Mouse (Mus musculus): ENCODE results near the gene Mpdu1.
A peak's percentile ranks its signal among the peaks of the same experiment; 100 is the strongest.
"Not testable (repeated sequence)": the region's sequence is repeated elsewhere in the genome, so short reads cannot be mapped to it uniquely, and the experiment has no call there.

The Mpdu1 gene

GRCm38 (mm10) chr11:69662213-69662966 is at the start of gene Mpdu1:
Mpdu1 (minus strand) TSS chr11:69662642.
- DNase-seq (ENCODE audit: low spot score in 2 of 2) = peak; percentile 92 to 93

DNA sequence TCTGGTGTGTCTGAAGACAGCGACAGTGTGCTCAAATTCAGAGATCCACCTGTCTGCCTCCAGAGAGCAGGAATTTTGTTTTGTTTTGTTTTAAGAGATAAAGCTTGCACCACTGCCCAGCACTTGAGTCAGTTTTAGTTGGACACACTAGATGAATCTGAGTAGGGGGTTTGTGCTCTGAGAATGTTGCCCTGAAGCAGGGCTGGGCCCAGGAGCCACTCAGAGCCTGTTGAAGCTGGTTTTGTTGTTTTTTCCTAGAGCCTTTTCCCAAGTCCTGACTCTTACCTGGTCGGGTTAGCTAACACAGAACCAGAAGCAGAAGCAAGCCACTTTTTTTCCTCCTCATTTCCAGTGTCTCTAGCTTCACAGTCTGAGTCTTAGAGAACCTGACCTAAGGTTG is 48.6 kb upstream of the Mpdu1 start:
- DNase-seq (ENCODE audit: low spot score in 2 of 2) = no peak

- no peak for DNase-seq (ENCODE audit: low spot score in 2 of 2)
Measured at GRCm38 (mm10) chr11:69710470-69710869, 48.0 kb upstream of the Mpdu1 start.

GRCm38 (mm10) chr11:69709554-69710446 is 47.4 kb upstream of the Mpdu1 start:
- DNase-seq (ENCODE audit: low spot score in 2 of 2) = no peak

DNA sequence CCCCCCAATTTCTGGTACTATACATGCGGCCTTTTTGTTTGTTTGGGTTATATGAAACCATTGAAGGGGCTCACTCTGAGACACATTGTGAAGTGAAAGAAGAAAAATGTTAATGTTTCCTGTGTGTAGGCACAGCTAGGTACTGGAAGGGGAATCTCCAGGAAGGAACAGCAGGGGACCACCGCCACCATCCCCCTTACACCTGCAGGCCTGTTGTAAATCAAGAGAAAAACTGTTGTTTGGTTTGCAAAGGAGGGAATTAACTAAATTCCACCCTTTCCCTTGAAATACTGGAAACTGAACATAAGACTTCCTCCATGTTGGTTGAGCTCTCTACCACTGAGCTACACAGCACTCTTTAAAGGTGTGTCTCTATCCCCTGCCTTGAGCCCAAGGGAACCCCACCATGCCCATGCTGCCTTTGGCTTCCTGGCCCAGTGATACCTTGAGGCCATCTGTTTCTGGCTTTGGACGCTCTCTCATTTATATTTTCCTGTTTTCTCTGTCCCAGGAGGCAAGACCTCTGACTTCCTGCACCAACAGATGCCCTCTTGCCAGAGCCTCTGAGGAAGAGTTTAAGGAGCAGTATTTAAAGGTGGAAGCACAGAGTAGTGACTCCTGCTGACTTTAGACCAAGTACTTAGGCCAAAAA is 46.3 kb upstream of the Mpdu1 start:
- no peak for DNase-seq (ENCODE audit: low spot score in 2 of 2)

DNA sequence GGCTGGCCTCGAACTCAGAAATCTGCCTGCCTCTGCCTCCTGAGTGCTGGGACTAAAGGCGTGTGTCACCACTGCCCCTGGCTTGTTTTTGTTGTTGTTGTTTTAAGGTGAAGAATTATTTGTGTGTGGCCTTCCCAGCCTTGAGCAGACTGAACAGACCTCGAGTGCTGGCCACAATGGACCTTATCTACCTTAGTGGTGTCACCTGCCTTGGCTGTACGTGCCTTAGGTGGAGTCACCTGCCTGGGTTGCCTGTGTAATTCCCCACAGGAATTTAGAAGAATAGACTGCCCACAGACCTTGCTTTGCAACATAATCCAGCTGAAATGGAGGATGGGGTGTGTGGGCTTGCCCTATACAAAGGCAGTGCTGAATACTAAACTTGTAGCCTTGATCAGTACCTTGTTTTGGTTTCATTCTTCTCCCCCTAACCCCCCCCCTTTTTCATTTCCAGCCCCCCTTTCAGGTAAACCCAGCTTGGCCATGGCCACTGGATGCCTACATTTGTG is 45.5 kb upstream of the Mpdu1 start:
- no peak for DNase-seq (ENCODE audit: low spot score in 2 of 2)

GRCm38 (mm10) chr11:69707480-69707847 is 45.0 kb upstream of the Mpdu1 start:
- no peak for DNase-seq (ENCODE audit: low spot score in 2 of 2)

DNA sequence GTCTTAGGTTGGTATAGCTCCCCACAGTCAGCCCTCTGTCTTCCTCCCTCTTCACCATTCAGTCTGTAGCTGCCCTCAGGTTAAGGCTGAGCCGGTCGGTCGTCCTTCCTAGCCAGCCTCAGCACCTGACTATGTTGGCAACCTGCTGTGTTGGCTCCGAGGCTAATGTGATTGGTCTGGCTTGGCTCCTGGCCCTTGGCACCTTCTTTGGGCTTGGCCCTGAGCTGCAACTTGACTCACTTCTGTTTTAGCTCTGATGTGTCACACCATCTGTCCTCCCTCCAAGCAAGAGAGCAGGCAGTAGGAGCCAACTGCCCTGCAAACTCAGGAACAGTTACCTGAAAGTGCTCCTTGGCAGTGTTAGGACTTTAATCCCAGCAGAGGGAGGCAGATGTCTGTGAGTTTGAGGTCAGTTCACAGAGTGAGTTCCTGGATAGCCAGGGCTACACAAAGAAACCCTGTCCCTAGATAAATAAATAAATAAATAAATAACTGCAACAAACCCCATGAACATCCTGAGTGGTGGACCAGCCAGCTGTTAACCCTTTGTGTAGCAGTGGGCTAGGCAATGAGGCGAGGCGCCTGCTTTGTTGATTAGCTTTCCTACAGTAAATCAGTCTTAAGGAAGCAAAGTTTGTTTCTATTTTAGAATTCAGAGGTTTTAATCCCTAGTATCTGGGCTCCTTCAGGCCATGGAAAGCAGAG is 44.5 kb upstream of the Mpdu1 start:
- DNase-seq (ENCODE audit: low spot score in 2 of 2) = peak; percentile 24 to 42

GRCm38 (mm10) chr11:69704613-69705010 is 42.2 kb upstream of the Mpdu1 start:
- DNase-seq (ENCODE audit: low spot score in 2 of 2) = no peak

DNA sequence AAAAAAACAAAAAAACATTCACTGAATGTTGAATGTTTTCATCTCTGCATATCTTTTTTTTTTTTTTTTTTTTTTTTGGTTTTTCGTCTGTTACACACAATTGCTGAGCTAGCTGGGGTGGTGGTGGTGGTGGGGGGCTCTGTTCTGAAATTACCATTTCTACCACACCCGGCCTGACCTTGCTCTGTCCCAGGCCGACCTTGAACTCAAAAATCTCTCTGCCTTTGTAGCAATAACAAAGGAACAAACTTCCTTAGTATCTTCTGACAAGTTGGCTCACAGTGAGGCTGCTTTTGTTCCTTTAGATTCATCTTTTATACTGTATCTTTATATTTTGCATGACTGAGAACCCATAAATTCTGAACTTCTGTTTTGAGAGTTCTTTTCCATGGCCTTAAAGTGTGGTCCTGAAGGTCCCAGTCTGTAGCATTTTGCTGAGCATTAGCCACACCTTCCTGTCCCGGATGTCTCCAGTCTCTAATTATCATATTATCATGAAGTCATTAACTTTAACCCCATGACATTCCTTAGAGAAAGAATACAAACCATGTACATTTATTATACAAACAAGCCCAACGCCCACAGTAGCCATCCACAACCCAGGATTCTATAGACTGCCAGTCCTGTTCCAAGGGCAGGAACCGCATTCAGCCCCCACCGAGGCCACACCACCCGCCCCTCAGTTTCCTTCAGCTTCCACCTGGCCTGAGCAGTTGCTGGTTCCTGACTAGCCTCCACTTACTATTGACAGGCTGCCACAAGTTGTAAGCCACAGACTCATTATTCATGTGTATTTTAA is 41.6 kb upstream of the Mpdu1 start:
- no peak for DNase-seq (ENCODE audit: low spot score in 2 of 2)

GRCm38 (mm10) chr11:69703381-69703780 is 40.9 kb upstream of the Mpdu1 start:
- DNase-seq (ENCODE audit: low spot score in 2 of 2) = not testable (repeated sequence)

- DNase-seq (ENCODE audit: low spot score in 2 of 2) = not testable (repeated sequence)
Measured at GRCm38 (mm10) chr11:69702886-69703285, 40.4 kb upstream of the Mpdu1 start.

GRCm38 (mm10) chr11:69699595-69699994 is 37.2 kb upstream of the Mpdu1 start:
- DNase-seq (ENCODE audit: low spot score in 2 of 2) = no peak

GRCm38 (mm10) chr11:69698574-69698973 is 36.1 kb upstream of the Mpdu1 start:
- no peak for DNase-seq (ENCODE audit: low spot score in 2 of 2)

DNA sequence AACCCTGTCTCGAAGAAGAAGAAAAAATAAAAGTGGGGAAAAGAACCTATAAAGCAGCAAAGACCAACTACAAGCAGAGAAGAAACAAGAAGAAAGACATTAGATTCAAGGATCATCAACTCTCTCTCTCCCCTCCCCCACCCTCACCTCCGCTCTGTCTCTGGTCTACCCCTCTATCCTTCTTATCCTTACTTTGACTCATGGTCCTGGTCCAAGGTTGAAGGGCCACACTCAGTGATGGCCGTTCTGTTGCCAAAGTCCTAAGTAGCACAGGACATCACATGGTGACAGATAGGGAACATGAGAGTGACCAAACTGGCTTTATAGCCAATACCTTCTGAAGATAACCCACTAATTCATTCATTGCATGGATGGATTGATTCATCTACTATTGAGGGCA is 35.0 kb upstream of the Mpdu1 start:
- no peak for DNase-seq (ENCODE audit: low spot score in 2 of 2)

DNA sequence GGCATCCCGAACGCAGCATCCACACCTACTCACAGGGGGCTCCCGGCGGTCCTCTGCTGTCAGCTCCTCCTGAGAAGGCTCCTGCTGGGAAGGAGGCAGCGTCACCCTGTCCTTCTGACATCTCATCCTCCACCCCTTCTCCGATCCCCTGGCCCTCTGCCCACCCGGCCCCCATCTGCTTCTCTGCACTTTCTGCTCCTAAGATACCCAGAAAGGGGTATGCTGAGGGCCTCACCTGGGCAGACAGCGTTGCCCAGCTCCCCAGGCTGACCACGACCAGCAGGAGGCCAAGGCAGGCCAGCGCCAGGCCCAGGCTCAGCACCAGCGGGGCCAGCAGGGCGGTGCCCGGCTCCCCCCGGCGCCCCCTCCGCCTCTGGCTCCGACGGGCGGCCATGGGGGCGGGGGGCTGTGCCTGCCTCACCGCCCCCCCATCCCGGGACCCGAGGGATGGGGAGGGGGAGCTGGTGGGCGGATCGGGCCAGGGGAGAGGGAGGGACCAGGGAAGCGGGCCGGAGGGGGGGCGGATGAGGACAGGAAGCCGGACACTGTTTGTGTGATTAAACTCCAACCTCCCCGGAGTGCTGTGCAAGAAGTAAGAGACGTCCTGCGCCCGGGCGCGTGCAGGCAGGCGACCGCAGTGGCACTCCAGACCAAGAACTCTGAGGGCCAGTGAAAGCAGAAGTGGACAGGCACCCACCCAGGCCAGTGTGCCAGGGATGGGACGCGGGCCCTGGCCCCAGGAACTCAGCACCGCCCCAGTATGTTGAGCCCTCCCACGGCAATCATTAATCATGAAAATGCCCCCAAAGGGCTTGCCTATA is 33.1 kb upstream of the Mpdu1 start, which contains the start of the genes Tnfsf12 and Tnfsfm13:
Gene Tnfsf12 (minus strand): TSS at position 489 of the 821 bp plus-strand sequence.
Gene Tnfsfm13 (minus strand): TSS at position 738 of the 821 bp plus-strand sequence.
- peak; percentile 36 to 63 for DNase-seq (ENCODE audit: low spot score in 2 of 2)

DNA sequence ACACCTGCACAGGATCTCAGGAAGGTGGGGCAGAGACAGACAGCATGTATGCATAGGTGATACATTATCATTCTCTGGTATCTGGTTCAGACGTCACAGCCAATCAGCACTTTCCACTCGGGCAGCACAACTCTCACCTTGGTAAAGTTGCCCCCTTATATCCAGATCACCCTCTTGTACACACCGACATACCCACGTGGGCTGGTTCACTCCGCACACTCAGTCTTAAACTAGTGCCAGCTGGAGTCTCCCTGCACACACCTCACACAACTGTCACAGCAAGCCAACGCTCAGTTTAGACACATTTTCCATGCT is 32.6 kb upstream of the Mpdu1 start:
- DNase-seq (ENCODE audit: low spot score in 2 of 2) = peak in 1 of 2 experiments; percentile 65

- DNase-seq (ENCODE audit: low spot score in 2 of 2) = no peak
Measured at GRCm38 (mm10) chr11:69693421-69693965, 31.1 kb upstream of the Mpdu1 start.

GRCm38 (mm10) chr11:69692863-69693262 is 30.4 kb upstream of the Mpdu1 start:
- DNase-seq (ENCODE audit: low spot score in 2 of 2) = no peak
